Mouse (Mus musculus): ENCODE measurements around the gene Cd37. TPM values are rescaled to one million over a fixed set of nuclear protein-coding genes. Genes with fewer than 3 reads are reported as not detected.

The Cd37 gene
- polyA plus RNA-seq, 1 experiment from 2014 or later, result 4.8 TPM

DNA sequence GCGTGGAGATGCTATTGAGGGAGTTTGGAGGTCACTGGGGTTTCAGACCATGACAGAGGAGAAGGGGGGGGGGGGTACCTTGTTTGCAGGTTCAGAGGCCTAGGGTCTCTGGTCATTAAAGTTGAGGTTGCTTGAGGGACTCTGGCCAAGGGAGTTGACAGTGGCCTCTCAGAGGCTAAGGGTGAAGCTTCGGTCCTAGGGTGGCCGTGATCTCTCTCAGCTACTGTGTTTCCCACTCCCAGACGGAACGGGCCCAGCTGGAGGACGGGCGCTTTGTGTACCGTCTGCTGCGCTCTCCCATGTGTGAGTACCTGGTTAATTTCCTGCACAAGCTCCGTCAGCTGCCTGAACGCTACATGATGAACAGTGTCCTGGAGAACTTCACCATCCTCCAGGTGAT, 7.0 kb downstream of the Cd37 start:
- peaks cover 3% of the 10 kb centered on the region; the same call in 1 of the 2 replicates for H3K27me3 ChIP-seq (replicated peaks; ENCODE audit: control insufficient read depth, insufficient read depth, low read length)
- WGBS, result 85% methylated on average over 11 of the region's 11 CpGs
- H3K27ac ChIP-seq (replicated peaks; ENCODE audit: low read depth, low read length), result no peak overlapping the region
- ATAC-seq (ENCODE audit: low read depth) (no peak), DNase-seq (ENCODE audit: low spot score) (no peak)
- H3K4me1 ChIP-seq (ENCODE audit: control insufficient read depth, insufficient read depth, low read length), result peaks cover 15% of the 10 kb centered on the region; the same call in 1 of the 2 replicates
- H3K36me3 ChIP-seq (ENCODE audit: control insufficient read depth, insufficient read depth, low read length), result peaks cover 60% of the 10 kb centered on the region
- no peak overlapping the region for H3K9ac ChIP-seq (ENCODE audit: low read depth, low read length)
- no peaks in the 10 kb centered on the region for H3K9me3 ChIP-seq (ENCODE audit: control insufficient read depth, low read length)
- H3K4me3 ChIP-seq (ENCODE audit: low read depth, low read length), result no peak overlapping the region
- H3K4me2 ChIP-seq (ENCODE audit: low read depth, low read length), result no peak overlapping the region

DNA sequence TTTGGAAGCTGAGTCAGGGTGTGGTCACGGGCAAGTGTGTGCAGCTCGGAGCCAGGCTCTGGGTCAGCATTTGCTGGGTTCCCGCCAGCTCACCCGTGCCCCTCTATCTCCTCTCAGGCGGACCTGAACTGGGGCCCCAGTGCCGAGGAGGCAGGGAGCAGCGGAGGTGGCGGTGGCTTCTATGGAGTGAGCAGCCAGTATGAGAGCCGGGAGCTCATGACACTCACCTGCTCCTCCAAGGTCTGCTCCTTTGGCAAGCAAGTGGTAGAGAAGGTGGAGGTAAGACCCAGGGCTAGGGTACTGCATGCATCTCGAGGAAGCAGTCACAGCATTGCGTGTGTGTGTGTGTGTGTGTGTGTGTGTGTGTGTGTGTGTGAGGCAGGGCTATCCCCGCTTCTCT, 7.7 kb downstream of the Cd37 start:
- Histone ChIP-seq H3K9ac (ENCODE audit: low read depth, low read length) (no peak overlapping the region), H3K27me3 (replicated peaks; ENCODE audit: control insufficient read depth, insufficient read depth, low read length) (peaks cover 3% of the 10 kb centered on the region; the same call in 1 of the 2 replicates), H3K9me3 (ENCODE audit: control insufficient read depth, low read length) (no peaks in the 10 kb centered on the region), H3K4me1 (ENCODE audit: control insufficient read depth, insufficient read depth, low read length) (peaks cover 15% of the 10 kb centered on the region; the same call in 1 of the 2 replicates), H3K27ac (replicated peaks; ENCODE audit: low read depth, low read length) (no peak overlapping the region), H3K36me3 (ENCODE audit: control insufficient read depth, insufficient read depth, low read length) (peaks cover 68% of the 10 kb centered on the region), H3K4me2 (ENCODE audit: low read depth, low read length) (no peak overlapping the region), H3K4me3 (ENCODE audit: low read depth, low read length) (no peak overlapping the region)
- no peak for DNase-seq (ENCODE audit: low spot score)
- no peak for ATAC-seq (ENCODE audit: low read depth)
- whole genome bisulfite sequencing, result 93% methylated on average over 10 of the region's 12 CpGs

DNA sequence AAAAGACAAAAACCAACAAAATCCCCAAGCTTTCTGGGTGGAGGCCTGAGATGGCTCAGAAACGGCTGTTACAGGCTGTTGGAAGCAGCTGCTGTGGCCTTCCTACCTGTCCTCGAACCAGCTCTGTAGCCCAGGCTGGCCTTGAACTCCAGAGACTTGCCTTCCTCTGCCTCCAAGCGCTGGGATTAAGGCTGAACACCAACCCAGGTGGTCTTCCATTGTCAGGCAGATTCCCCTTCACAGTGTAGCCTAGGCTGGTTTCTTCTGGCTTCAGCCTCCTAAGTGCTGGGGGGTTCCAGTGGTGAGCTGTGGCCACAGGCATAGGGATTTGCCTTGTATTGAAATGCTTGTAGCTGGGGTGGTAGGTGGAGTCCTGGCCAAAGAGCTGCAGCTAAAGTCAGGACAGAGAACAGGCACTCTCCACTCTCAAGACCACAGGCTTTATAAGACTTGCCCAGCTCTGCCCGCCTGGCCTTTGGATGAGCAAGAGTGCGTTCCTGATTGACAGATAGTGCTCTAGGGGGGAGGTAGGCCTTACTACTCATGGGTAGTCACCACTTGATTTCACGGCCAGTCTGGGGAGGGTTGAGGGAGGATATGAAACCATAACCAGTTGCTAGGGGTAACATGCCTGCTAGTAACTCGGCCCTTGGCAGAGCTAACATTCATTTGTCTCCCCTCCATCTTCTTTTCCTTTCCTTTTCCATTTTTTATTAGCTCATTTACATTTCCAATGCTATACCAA, 9.3 kb downstream of the Cd37 start:
- no peak overlapping the region for H3K4me3 ChIP-seq (ENCODE audit: low read depth, low read length)
- no peaks in the 10 kb centered on the region for H3K9me3 ChIP-seq (ENCODE audit: control insufficient read depth, low read length)
- H3K9ac ChIP-seq (ENCODE audit: low read depth, low read length), result no peak overlapping the region
- no peak overlapping the region for H3K4me2 ChIP-seq (ENCODE audit: low read depth, low read length)
- WGBS, result 87% methylated on average over 7 of the region's 7 CpGs
- H3K36me3 ChIP-seq (ENCODE audit: control insufficient read depth, insufficient read depth, low read length), result peaks cover 83% of the 10 kb centered on the region
- no peaks in the 10 kb centered on the region for H3K27me3 ChIP-seq (replicated peaks; ENCODE audit: control insufficient read depth, insufficient read depth, low read length)
- H3K4me1 ChIP-seq (ENCODE audit: control insufficient read depth, insufficient read depth, low read length), result peaks cover 10% of the 10 kb centered on the region; the same call in 1 of the 2 replicates
- DNase-seq (ENCODE audit: low spot score), result no peak
- H3K27ac ChIP-seq (replicated peaks; ENCODE audit: low read depth, low read length), result no peak overlapping the region
- ATAC-seq (ENCODE audit: low read depth), result no peak

DNA sequence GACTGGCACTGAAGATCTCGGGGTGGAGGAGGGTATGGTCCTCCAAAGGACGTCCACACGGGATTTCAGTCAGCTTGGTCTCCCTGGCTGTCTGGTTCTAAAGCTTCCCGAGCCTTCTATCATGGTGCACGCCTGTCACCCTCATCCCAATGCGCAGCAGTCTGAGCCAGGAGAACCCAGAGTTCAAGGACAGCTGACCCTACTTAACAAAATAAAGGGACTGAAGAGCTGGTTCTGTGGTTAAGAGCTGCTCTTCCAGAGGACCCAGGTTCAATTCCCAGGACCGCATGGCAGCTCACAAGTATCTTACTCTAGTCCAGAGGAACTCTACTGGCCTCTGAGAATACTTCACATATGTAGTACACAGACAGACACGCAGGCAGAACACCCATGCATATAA, 9.9 kb downstream of the Cd37 start:
- Histone ChIP-seq H3K27me3 (replicated peaks; ENCODE audit: control insufficient read depth, insufficient read depth, low read length) (no peaks in the 10 kb centered on the region), H3K9ac (ENCODE audit: low read depth, low read length) (no peak overlapping the region), H3K27ac (replicated peaks; ENCODE audit: low read depth, low read length) (no peak overlapping the region), H3K36me3 (ENCODE audit: control insufficient read depth, insufficient read depth, low read length) (peaks cover 89% of the 10 kb centered on the region), H3K4me2 (ENCODE audit: low read depth, low read length) (no peak overlapping the region), H3K4me3 (ENCODE audit: low read depth, low read length) (no peak overlapping the region), H3K4me1 (ENCODE audit: control insufficient read depth, insufficient read depth, low read length) (peaks cover 6% of the 10 kb centered on the region; the same call in 1 of the 2 replicates), H3K9me3 (ENCODE audit: control insufficient read depth, low read length) (no peaks in the 10 kb centered on the region)
- ATAC-seq (ENCODE audit: low read depth) (no peak), DNase-seq (ENCODE audit: low spot score) (no peak)
- WGBS, result 92% methylated on average over 8 of the region's 8 CpGs

DNA sequence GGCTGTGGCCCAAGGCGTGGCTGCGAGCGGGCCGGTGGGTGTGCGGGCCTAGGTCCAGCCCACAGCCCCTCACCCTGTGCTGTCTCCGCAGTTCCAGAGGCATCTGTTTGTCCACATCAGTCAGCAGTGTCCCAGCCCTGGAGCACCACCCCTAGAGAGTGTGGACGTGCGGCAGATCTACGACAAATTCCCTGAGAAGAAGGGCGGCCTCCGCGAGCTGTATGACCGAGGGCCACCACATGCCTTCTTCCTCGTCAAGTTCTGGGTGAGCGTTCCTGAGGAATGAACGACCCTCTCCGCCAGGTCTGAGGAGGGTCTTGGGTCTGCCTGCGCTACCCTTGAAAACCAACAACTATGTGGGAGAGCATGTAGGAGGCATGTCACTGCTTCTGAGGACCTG, 10.4 kb downstream of the Cd37 start:
- Histone ChIP-seq H3K36me3 (ENCODE audit: control insufficient read depth, insufficient read depth, low read length) (peaks cover 90% of the 10 kb centered on the region), H3K27ac (replicated peaks; ENCODE audit: low read depth, low read length) (no peak overlapping the region), H3K9me3 (ENCODE audit: control insufficient read depth, low read length) (no peaks in the 10 kb centered on the region), H3K4me2 (ENCODE audit: low read depth, low read length) (no peak overlapping the region), H3K9ac (ENCODE audit: low read depth, low read length) (no peak overlapping the region), H3K4me1 (ENCODE audit: control insufficient read depth, insufficient read depth, low read length) (peaks cover 1% of the 10 kb centered on the region; the same call in 1 of the 2 replicates), H3K4me3 (ENCODE audit: low read depth, low read length) (no peak overlapping the region), H3K27me3 (replicated peaks; ENCODE audit: control insufficient read depth, insufficient read depth, low read length) (no peaks in the 10 kb centered on the region)
- DNase-seq (ENCODE audit: low spot score), result no peak
- ATAC-seq (ENCODE audit: low read depth), result no peak
- 94% methylated on average over 18 of the region's 18 CpGs for WGBS

DNA sequence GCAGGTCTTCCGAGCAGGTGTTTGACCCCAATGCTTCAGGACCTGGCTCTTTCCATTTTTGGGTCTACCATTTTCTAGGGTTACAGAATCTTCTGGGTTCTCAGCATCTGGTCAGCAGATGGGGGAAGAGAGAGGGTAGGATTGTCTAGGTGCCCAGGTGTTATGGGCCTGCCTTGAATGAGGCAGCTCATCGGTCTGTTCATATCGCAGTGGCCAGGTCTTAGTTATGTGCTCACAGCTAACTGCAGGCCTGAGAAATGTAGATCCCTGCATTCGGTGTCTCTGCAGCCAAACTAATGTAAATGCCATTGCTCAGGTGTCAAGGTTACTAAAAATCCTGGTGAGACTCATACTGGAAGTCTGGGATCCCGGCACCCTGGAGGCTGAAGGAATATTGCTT, 12.5 kb downstream of the Cd37 start:
- no peaks in the 10 kb centered on the region for H3K9me3 ChIP-seq (ENCODE audit: control insufficient read depth, low read length)
- H3K9ac ChIP-seq (ENCODE audit: low read depth, low read length), result no peak overlapping the region
- no peaks in the 10 kb centered on the region for H3K4me1 ChIP-seq (ENCODE audit: control insufficient read depth, insufficient read depth, low read length)
- H3K4me2 ChIP-seq (ENCODE audit: low read depth, low read length), result no peak overlapping the region
- peaks cover 89% of the 10 kb centered on the region for H3K36me3 ChIP-seq (ENCODE audit: control insufficient read depth, insufficient read depth, low read length)
- no peak overlapping the region for H3K27ac ChIP-seq (replicated peaks; ENCODE audit: low read depth, low read length)
- no peaks in the 10 kb centered on the region for H3K27me3 ChIP-seq (replicated peaks; ENCODE audit: control insufficient read depth, insufficient read depth, low read length)
- no peak overlapping the region for H3K4me3 ChIP-seq (ENCODE audit: low read depth, low read length)
- no peak for ATAC-seq (ENCODE audit: low read depth)
- DNase-seq (ENCODE audit: low spot score), result no peak
- 86% methylated on average over 5 of the region's 5 CpGs for WGBS

DNA sequence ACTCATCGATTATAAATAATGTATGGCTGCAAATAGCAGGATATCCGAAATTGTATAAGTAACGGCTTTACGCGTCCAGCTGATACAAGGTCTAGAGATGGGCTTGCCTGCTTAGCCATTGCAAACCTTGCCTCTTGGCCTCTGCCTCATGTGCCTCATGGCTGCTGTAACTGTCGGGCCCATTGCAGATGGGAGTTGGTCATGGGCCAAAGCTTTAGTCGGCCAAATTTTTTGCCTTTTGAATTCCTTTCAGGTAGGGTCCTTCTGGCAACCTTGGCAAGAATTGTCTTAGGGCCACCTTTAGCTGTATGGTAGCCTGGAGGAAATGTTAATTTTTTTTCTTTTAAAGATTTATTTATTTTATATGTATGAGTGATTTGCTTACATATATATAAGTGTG, 14.1 kb downstream of the Cd37 start:
- Histone ChIP-seq H3K4me1 (ENCODE audit: control insufficient read depth, insufficient read depth, low read length) (no peaks in the 10 kb centered on the region), H3K9ac (ENCODE audit: low read depth, low read length) (no peak overlapping the region)
- 92% methylated on average over 7 of the region's 7 CpGs for WGBS

DNA sequence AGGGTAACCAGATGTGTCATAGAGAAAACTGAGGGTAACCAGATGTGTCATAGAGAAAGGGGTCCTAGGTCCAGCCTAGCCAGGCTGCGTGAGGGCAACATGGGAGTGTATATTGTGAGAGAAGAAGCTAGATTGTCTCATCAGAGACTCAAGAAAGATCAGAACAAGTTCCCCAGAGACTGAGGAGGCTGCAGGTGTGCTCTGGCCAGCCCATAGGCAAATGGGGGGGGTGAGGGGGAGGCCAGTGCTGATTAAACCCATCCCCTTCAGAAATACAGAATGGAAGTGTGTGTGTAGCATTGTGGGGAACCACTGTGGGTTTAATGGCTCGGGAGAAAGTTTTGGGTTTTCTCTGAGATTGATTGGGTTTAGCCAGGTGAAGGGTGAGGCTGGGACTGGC, 17.2 kb downstream of the Cd37 start:
- Histone ChIP-seq H3K36me3 (ENCODE audit: control insufficient read depth, insufficient read depth, low read length) (peaks cover 94% of the 10 kb centered on the region), H3K27ac (replicated peaks; ENCODE audit: low read depth, low read length) (no peak overlapping the region), H3K4me1 (ENCODE audit: control insufficient read depth, insufficient read depth, low read length) (peaks cover 8% of the 10 kb centered on the region), H3K4me2 (ENCODE audit: low read depth, low read length) (no peak overlapping the region), H3K27me3 (replicated peaks; ENCODE audit: control insufficient read depth, insufficient read depth, low read length) (no peaks in the 10 kb centered on the region), H3K9me3 (ENCODE audit: control insufficient read depth, low read length) (no peaks in the 10 kb centered on the region), H3K4me3 (ENCODE audit: low read depth, low read length) (no peak overlapping the region), H3K9ac (ENCODE audit: low read depth, low read length) (no peak overlapping the region)
- DNase-seq (ENCODE audit: low spot score), result no peak
- no peak for ATAC-seq (ENCODE audit: low read depth)
- WGBS, result 85% methylated on average over 2 of the region's 2 CpGs

More for the DNA sequence above, 14.1 kb downstream of the Cd37 start:
- Histone ChIP-seq H3K4me3 (ENCODE audit: low read depth, low read length) (no peak overlapping the region), H3K27ac (replicated peaks; ENCODE audit: low read depth, low read length) (no peak overlapping the region), H3K4me2 (ENCODE audit: low read depth, low read length) (no peak overlapping the region), H3K27me3 (replicated peaks; ENCODE audit: control insufficient read depth, insufficient read depth, low read length) (no peaks in the 10 kb centered on the region), H3K36me3 (ENCODE audit: control insufficient read depth, insufficient read depth, low read length) (peaks cover 96% of the 10 kb centered on the region), H3K9me3 (ENCODE audit: control insufficient read depth, low read length) (no peaks in the 10 kb centered on the region)
- ATAC-seq (ENCODE audit: low read depth), result no peak
- DNase-seq (ENCODE audit: low spot score), result no peak

Data from embryonic facial prominence, embryonic 14.5 days (tissue).